Mouse (Mus musculus) testis, postnatal 14 days (tissue): Measurements from ENCODE around the gene Ppp1r26.

Source experiments
- DNase-seq: peaks from one replicate; pipeline ENCODE4 v3.0.0; 2021; ENCODE audit warnings: low spot score

Ppp1r26 gene

GRCm38 (mm10) chr2:28498431-28498830 is 51.8 kb downstream of the Ppp1r26 start:
- no peak for DNase-seq

- DNase-seq: no peak
These were observed 56.4 kb downstream of the Ppp1r26 start for GRCm38 (mm10) chr2:28502987-28503386.

GRCm38 (mm10) chr2:28504676-28505075 is 58.1 kb downstream of the Ppp1r26 start:
- DNase-seq: no peak
